Mouse (Mus musculus) bone marrow, adult 2 months (tissue): ENCODE results near the gene Cxcr1. TPM values are rescaled to one million over a fixed set of nuclear protein-coding genes. Genes with fewer than 3 reads are reported as not detected.

Experiments used
- H3K27ac ChIP-seq: fragments of 200-500 bp; 2 replicates; pipeline ENCODE4 v1.5.1; 2012; ENCODE audit warnings: low read depth, mild to moderate bottlenecking, control low read depth, inconsistent platforms, low read length; ENCODE audit not compliant: control insufficient read depth, poor library complexity, insufficient read depth
- H3K4me1 ChIP-seq: fragments of 200-500 bp; 2 replicates; pipeline ENCODE4 v1.6.1; 2011; ENCODE audit warnings: low read length; ENCODE audit not compliant: control insufficient read depth, insufficient read depth
- H3K4me3 ChIP-seq: fragments of 200-500 bp; replicated peaks from 2 replicates; pipeline ENCODE3; 2011; ENCODE audit warnings: mild to moderate bottlenecking, low read depth, low read length, control low read depth; ENCODE audit not compliant: control insufficient read depth
- CTCF ChIP-seq: fragments of 200-500 bp; IDR thresholded peaks from 2 replicates; pipeline ENCODE4 v1.5.1; 2011; ENCODE audit warnings: low read length, control low read depth; ENCODE audit not compliant: control insufficient read depth, insufficient read depth
- POLR2A ChIP-seq: fragments of 200-500 bp; IDR thresholded peaks from 2 replicates; pipeline ENCODE4 v1.6.1; 2011; ENCODE audit warnings: low read depth, mild to moderate bottlenecking, control low read depth, low read length, borderline replicate concordance; ENCODE audit not compliant: control insufficient read depth
- WGBS: fragments of 180-500 bp; shearing (Covaris S2); methylation state at CpG from one replicate; pipeline ENCODE4 v1.1.7; 2018; 5-methylcytosine and 5-hydroxymethylcytosine counted together
- polyA plus RNA-seq: library from polyadenylated mRNA; stranded (reverse); fragments of >200 nt; gene quantifications from 2 replicates; pipeline ENCODE4 v1.2.4, GENCODE M21; 2011; ENCODE audit warnings: low replicate concordance; ENCODE audit not compliant: missing spikeins, insufficient read depth, insufficient read length

The Cxcr1 gene
- polyA plus RNA-seq, 1 experiment: 2.7 TPM

DNA sequence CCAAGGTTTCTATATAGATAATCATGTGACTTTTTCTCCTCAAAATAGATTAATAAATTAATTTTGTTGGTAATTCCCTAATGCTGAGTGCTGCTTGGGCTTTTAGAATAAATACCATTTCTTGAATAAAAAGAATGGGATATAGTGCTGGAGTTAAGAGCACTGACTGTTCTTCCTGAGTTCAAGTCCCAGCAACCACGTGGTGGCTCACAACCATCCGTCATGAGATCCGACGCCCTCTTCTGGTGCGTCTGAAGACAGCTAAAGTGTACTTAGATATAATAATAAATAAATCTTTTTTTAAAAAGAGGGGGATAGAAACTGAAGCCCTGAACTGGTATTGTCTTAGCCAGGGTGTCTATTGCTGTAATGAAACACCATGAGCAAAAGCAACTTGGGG lies 9.0 kb upstream of the Cxcr1 start:
- no peak for TF ChIP-seq POLR2A
- no peak for TF ChIP-seq CTCF
- WGBS: 59% methylated on average over 5 of the region's 5 CpGs

DNA sequence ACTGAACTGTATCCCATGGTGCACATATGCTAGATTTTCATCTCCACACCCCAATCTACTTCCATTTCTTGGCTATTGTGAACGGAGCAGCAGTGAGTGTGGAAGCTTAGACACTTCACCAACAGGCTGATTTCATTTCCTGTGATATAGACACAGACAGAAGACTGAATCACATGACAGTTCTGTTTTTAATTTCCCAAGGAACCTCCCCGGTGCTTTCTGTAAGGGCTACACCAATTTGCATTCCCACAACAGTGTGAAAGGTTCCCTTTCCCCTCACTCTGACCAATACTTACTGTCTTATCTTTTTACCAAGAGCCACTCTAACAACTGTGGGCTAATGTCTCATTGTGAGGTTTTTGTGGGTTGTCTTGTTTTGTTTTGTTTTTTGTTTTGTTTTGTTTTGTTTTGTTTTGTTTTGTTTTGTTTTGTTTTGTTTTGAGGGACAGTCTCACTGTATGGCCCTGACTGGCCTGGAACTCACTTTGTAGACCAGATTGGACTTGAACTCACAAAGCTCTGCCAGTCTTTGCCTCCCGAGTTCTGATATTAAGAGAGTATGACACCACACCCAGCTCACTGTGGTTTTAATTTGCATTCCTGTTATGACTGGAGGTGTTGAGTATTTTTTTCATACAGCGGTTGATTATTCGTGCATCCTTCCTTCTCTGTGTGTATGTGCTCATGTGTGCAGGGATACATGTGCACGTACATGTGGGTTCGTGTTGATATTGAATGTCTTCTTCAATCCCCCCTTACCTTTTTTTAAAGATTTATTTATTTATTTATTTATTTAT lies 6.8 kb upstream of the Cxcr1 start:
- TF ChIP-seq CTCF: no peak
- no peak for TF ChIP-seq POLR2A
- Histone ChIP-seq H3K4me3 (no peak overlapping the region), H3K27ac (no peak overlapping the region), H3K4me1 (peaks cover 1% of the 10 kb centered on the region; the same call in 1 of the 2 replicates)
- 55% methylated on average over 7 of the region's 7 CpGs for WGBS

More for the DNA sequence above, 9.0 kb upstream of the Cxcr1 start:
- H3K27ac ChIP-seq: no peak overlapping the region
- no peak overlapping the region for H3K4me3 ChIP-seq
- H3K4me1 ChIP-seq: no peaks in the 10 kb centered on the region

DNA sequence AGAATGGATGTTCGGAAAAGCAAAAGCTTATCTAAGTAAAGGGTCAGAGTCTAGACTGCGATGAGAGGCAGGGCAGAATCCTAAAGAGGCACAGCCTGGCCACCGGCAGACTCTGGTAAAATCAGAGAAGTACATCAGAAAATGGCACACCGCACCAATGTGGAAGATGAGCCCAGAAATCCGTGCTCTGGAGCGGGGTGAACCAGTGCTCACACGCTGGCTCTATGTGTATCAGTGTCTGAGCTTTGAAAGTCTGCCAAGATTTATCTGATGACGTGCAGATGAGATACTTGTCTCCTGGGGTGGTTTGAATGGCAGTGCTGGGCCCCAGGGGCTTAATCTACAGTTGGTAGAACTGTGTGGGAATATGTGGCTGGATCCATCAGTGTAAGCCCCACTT lies 4.6 kb upstream of the Cxcr1 start:
- WGBS: 79% methylated on average over 8 of the region's 8 CpGs
- no peak overlapping the region for H3K27ac ChIP-seq
- TF ChIP-seq POLR2A (no peak), CTCF (no peak)
- H3K4me3 ChIP-seq: no peak overlapping the region
- H3K4me1 ChIP-seq: peaks cover 1% of the 10 kb centered on the region; the same call in 1 of the 2 replicates

DNA sequence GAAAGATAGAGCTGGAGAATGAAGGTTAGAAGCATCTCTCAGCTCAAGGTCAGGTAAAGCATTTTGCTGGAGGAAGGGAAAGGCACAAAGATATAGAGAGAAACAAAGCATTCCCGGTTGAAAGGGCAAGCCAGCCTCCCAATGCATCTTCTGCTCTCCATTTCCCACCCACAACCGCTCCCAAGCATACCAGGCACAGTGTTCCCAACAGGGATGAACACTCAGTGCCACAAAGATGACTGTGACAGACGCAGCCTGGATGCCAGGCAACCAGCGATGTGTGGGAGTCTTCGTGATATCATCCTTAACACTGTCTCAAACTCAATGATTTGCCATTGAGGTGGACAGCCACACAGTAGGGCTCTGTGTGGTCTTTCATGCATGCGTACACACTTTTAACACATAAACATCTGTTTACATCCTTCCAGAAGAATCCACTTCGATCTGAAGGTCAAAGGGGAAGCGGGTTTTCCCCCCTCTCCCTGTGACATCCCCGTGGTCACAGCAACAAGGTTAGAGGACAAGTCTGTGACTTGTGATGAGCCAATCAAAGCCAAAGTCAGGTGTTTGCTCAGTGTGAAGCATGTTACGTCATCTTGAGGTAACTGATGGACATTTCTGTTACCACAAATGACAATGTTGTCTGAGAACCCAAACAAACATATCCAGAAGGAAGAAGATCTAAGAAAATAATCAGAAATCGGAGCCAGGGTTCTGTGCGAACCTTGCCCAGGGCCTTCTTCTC lies 3.5 kb upstream of the Cxcr1 start:
- H3K4me1 ChIP-seq: peaks cover 1% of the 10 kb centered on the region; the same call in 1 of the 2 replicates
- no peak overlapping the region for H3K27ac ChIP-seq
- TF ChIP-seq CTCF: no peak
- no peak for TF ChIP-seq POLR2A
- no peak overlapping the region for H3K4me3 ChIP-seq
- 67% methylated on average over 12 of the region's 12 CpGs for WGBS

DNA sequence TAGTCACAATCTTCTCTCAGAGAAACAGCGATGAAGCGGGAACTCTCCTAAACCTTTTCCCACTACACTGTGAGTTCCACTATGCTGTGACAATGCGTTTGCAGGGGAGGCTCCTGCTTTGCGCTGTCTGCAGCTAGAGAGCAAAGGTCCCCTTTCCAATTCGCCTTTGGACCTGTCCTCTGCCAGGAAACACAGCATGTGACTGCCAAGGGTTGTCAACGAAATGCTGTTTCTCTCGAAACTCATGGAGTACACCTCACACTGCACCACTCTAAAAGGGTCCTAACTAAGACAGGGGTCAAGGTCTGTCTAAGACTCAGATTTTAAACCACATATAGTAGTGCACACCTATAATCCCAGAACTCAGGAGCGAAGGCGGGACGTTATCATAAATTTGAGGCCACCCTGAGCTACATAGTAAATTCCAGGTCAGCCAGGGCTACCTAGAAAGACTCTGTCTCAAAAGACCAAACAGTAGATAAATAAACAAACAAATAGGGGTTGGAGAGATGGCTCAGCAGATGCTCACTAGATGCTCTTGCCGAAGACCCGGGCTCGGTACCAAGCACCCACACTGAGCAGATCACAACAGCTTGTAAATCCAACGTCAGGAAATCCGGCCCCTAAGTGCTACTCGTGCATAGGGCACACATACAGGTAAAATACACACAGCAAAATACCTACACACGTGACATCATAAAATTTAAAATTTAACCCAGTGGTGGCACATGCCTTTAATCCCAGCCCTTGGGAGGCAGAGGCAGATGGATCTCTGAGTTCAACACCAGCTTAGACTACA lies 2.4 kb upstream of the Cxcr1 start:
- no peak overlapping the region for H3K27ac ChIP-seq
- WGBS: 76% methylated on average over 17 of the region's 17 CpGs

DNA sequence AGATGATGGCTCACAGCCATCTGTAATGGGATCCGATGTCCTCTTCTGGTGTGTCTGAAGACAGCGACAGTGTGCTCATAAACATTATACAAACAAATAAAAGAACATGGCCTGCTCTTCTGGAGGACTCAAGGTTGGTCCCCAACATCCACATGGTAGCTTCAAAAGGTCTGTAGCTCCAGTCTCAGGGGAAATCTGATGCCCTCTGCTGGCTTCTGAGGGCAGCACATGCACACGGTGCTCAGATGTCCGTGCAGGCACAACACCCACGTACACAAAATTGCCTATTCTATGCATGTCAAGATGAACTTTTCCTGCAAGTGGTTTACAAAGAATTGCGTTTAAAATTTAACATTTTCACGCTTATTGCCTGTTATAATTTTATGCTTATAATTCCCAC lies 1.5 kb upstream of the Cxcr1 start:
- Histone ChIP-seq H3K27ac (no peak overlapping the region), H3K4me1 (peaks cover 1% of the 10 kb centered on the region; the same call in 1 of the 2 replicates), H3K4me3 (no peak overlapping the region)
- WGBS: 32% methylated on average over 7 of the region's 7 CpGs
- TF ChIP-seq POLR2A (no peak), CTCF (peak; percentile 90)

More for the DNA sequence above, 2.4 kb upstream of the Cxcr1 start:
- H3K4me1 ChIP-seq: peaks cover 1% of the 10 kb centered on the region; the same call in 1 of the 2 replicates
- no peak overlapping the region for H3K4me3 ChIP-seq
- TF ChIP-seq POLR2A: no peak
- no peak for TF ChIP-seq CTCF

DNA sequence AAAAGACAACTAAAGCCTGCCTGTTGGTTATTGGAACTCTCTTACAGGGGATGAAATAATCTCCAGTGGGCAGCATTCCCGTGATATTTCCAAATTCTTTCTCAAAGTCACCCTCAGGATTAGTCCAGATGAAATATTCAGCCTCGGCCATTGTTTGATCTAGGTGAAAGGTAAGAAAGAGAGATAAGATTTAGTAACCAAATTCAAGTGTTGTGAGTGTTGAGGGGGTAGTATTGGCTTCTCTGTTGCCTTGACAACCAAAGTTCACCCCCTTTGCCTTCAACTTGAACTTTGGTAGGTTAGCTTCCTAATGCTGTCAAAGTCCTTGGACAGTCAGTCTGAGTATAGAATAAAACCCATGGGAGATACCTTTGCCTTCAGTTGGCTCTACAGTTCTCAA lies 1.7 kb downstream of the Cxcr1 start:
- Histone ChIP-seq H3K4me1 (peaks cover under 1% of the 10 kb centered on the region; the same call in 1 of the 2 replicates), H3K27ac (no peak overlapping the region), H3K4me3 (no peak overlapping the region)
- no peak for TF ChIP-seq POLR2A
- TF ChIP-seq CTCF: no peak
- WGBS: 80% methylated on average over 2 of the region's 2 CpGs

DNA sequence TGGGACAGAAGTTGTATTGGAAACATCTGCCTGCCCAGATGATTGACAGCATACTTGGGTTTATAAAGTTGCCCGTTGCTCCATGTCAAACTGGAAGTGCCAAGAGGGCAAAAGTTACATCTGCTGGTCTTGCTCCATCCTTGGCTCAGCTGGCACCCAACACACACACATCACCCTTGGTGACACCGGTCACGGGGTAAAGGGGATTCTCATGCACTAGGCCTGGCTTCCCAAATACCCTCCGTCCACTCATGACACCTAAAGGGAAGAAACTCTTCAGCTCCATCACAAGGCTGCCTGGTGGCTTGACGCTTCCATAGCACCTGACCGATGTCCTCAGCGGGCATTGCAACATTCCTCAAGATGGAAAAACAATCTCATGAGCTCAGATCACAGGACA lies 4.0 kb downstream of the Cxcr1 start:
- Histone ChIP-seq H3K4me3 (no peak overlapping the region), H3K27ac (no peak overlapping the region), H3K4me1 (no peaks in the 10 kb centered on the region)
- TF ChIP-seq POLR2A (no peak), CTCF (no peak)
- 83% methylated on average over 7 of the region's 7 CpGs for WGBS
